Mouse (Mus musculus) neural tube, embryonic 14.5 days (tissue): ENCODE measurements around the gene Myh3. TPM values are rescaled to one million over a fixed set of nuclear protein-coding genes. Genes with fewer than 3 reads are reported as not detected.

ENCODE experiments used
- ATAC-seq: fragments of 200-750 bp; cut with Nextera tagmentation; 2 replicates; pipeline ENCODE4 v1.8.0; 2017; ENCODE audit warnings: low read depth, mild to moderate bottlenecking, moderate TSS enrichment, moderate library complexity
- H3K27ac ChIP-seq: fragments of 300-500 bp; sonication (generic); 2 replicates; pipeline ENCODE4 v1.5.1; 2014; ENCODE audit warnings: low read depth, mild to moderate bottlenecking, control low read depth, low read length, moderate library complexity, mixed read lengths
- H3K27me3 ChIP-seq: fragments of 300-500 bp; sonication (generic); 2 replicates; pipeline ENCODE4 v1.6.1; 2014; ENCODE audit warnings: low read length; ENCODE audit not compliant: control insufficient read depth, insufficient read depth
- H3K36me3 ChIP-seq: fragments of 300-500 bp; sonication (generic); 2 replicates; pipeline ENCODE4 v1.6.1; 2014; ENCODE audit warnings: low read length, mixed read lengths; ENCODE audit not compliant: control insufficient read depth, insufficient read depth
- H3K4me1 ChIP-seq: fragments of 300-500 bp; sonication (generic); 2 replicates; pipeline ENCODE4 v1.6.1; 2014; ENCODE audit warnings: low read length; ENCODE audit not compliant: control insufficient read depth, insufficient read depth
- H3K4me2 ChIP-seq: fragments of 300-500 bp; sonication (generic); 2 replicates; pipeline ENCODE4 v1.6.1; 2014; ENCODE audit warnings: mild to moderate bottlenecking, low read depth, low read length, control low read depth
- H3K4me3 ChIP-seq: fragments of 300-500 bp; sonication (generic); 2 replicates; pipeline ENCODE4 v1.5.1; 2014; ENCODE audit warnings: low read depth, low read length, control low read depth, mixed read lengths
- H3K9ac ChIP-seq: fragments of 300-500 bp; sonication (generic); replicated peaks from 2 replicates; pipeline ENCODE4 v1.6.1; 2014; ENCODE audit warnings: low read depth, mild to moderate bottlenecking, control low read depth, low read length, mixed read lengths
- H3K9me3 ChIP-seq: fragments of 300-500 bp; sonication (generic); 2 replicates; pipeline ENCODE4 v1.6.1; 2016; ENCODE audit warnings: low read length; ENCODE audit not compliant: control insufficient read depth
- WGBS: fragments of 180-500 bp; shearing (Covaris S2); extraction: QIAGEN DNeasy Blood & Tissue Kit; methylation state at CpG from one replicate; pipeline ENCODE4 v1.1.7; 2014; 5-methylcytosine and 5-hydroxymethylcytosine counted together
- polyA plus RNA-seq: library from polyadenylated mRNA; unstranded; fragments of >200 nt; fragmentation: Nextera tagmentation; extraction: Ambion mirVana; gene quantifications from 2 replicates; pipeline ENCODE4 v1.2.1, GENCODE M21; 2014

The Myh3 gene
- polyA plus RNA-seq, 1 experiment from 2014 or later: 1.6 TPM

- H3K27me3 ChIP-seq: no peaks in the 10 kb centered on the region
- no peaks in the 10 kb centered on the region for H3K9me3 ChIP-seq
- H3K9ac ChIP-seq: no peak overlapping the region
- no peak overlapping the region for H3K4me2 ChIP-seq
- no peak overlapping the region for H3K4me3 ChIP-seq
- H3K36me3 ChIP-seq: no peaks in the 10 kb centered on the region
- no peak overlapping the region for H3K27ac ChIP-seq
- 78% methylated on average over 6 of the region's 6 CpGs for WGBS
- H3K4me1 ChIP-seq: no peaks in the 10 kb centered on the region
- ATAC-seq: no peak
Observed at GRCm38 (mm10) chr11:67141031-67141430, 62.9 kb downstream of the Myh3 start.

GRCm38 (mm10) chr11:67142047-67142446 is 63.9 kb downstream of the Myh3 start:
- H3K36me3 ChIP-seq: no peaks in the 10 kb centered on the region
- H3K4me1 ChIP-seq: no peaks in the 10 kb centered on the region
- no peak overlapping the region for H3K9ac ChIP-seq
- WGBS: 67% methylated on average over 4 of the region's 4 CpGs
- no peak overlapping the region for H3K4me3 ChIP-seq
- no peaks in the 10 kb centered on the region for H3K27me3 ChIP-seq
- H3K4me2 ChIP-seq: no peak overlapping the region
- no peak for ATAC-seq
- H3K27ac ChIP-seq: no peak overlapping the region
- no peaks in the 10 kb centered on the region for H3K9me3 ChIP-seq

GRCm38 (mm10) chr11:67143065-67143464 is 65.0 kb downstream of the Myh3 start:
- H3K27ac ChIP-seq: no peak overlapping the region
- no peaks in the 10 kb centered on the region for H3K36me3 ChIP-seq
- H3K4me2 ChIP-seq: no peak overlapping the region
- no peak overlapping the region for H3K9ac ChIP-seq
- no peaks in the 10 kb centered on the region for H3K9me3 ChIP-seq
- WGBS: 85% methylated on average over 5 of the region's 5 CpGs
- H3K27me3 ChIP-seq: no peaks in the 10 kb centered on the region
- H3K4me1 ChIP-seq: no peaks in the 10 kb centered on the region
- H3K4me3 ChIP-seq: no peak overlapping the region
- ATAC-seq: no peak

- H3K36me3 ChIP-seq: no peaks in the 10 kb centered on the region
- no peak overlapping the region for H3K27ac ChIP-seq
- no peaks in the 10 kb centered on the region for H3K9me3 ChIP-seq
- H3K9ac ChIP-seq: no peak overlapping the region
- WGBS: 85% methylated on average over 4 of the region's 4 CpGs
- H3K4me3 ChIP-seq: no peak overlapping the region
- H3K4me2 ChIP-seq: no peak overlapping the region
- H3K27me3 ChIP-seq: no peaks in the 10 kb centered on the region
- ATAC-seq: no peak
- no peaks in the 10 kb centered on the region for H3K4me1 ChIP-seq
Observed at GRCm38 (mm10) chr11:67143863-67144498, 65.9 kb downstream of the Myh3 start.

GRCm38 (mm10) chr11:67144559-67145265 is 66.6 kb downstream of the Myh3 start:
- no peak for ATAC-seq
- Histone ChIP-seq H3K4me3 (no peak overlapping the region), H3K36me3 (no peaks in the 10 kb centered on the region), H3K9me3 (no peaks in the 10 kb centered on the region), H3K27me3 (no peaks in the 10 kb centered on the region), H3K27ac (no peak overlapping the region), H3K4me1 (no peaks in the 10 kb centered on the region), H3K9ac (no peak overlapping the region), H3K4me2 (no peak overlapping the region)
- WGBS: 71% methylated on average over 6 of the region's 6 CpGs

- H3K9me3 ChIP-seq: no peaks in the 10 kb centered on the region
- no peak overlapping the region for H3K4me3 ChIP-seq
- H3K27ac ChIP-seq: no peak overlapping the region
- 85% methylated on average over 5 of the region's 5 CpGs for WGBS
- no peaks in the 10 kb centered on the region for H3K4me1 ChIP-seq
- H3K27me3 ChIP-seq: no peaks in the 10 kb centered on the region
- no peaks in the 10 kb centered on the region for H3K36me3 ChIP-seq
- no peak overlapping the region for H3K4me2 ChIP-seq
- no peak overlapping the region for H3K9ac ChIP-seq
- ATAC-seq: no peak
Observed at GRCm38 (mm10) chr11:67145482-67146408, 67.6 kb downstream of the Myh3 start.

- H3K4me3 ChIP-seq: no peak overlapping the region
- H3K27me3 ChIP-seq: no peaks in the 10 kb centered on the region
- no peak overlapping the region for H3K9ac ChIP-seq
- no peaks in the 10 kb centered on the region for H3K36me3 ChIP-seq
- no peaks in the 10 kb centered on the region for H3K9me3 ChIP-seq
- no peak for ATAC-seq
- H3K4me1 ChIP-seq: no peaks in the 10 kb centered on the region
- H3K4me2 ChIP-seq: no peak overlapping the region
- no peak overlapping the region for H3K27ac ChIP-seq
- WGBS: 92% methylated on average over 4 of the region's 4 CpGs
Observed at GRCm38 (mm10) chr11:67146409-67147282, 68.5 kb downstream of the Myh3 start.

- WGBS: 91% methylated on average over 12 of the region's 12 CpGs
- Histone ChIP-seq H3K27ac (no peak overlapping the region), H3K4me3 (no peak overlapping the region), H3K9ac (no peak overlapping the region), H3K27me3 (no peaks in the 10 kb centered on the region), H3K9me3 (no peaks in the 10 kb centered on the region), H3K4me1 (no peaks in the 10 kb centered on the region), H3K4me2 (no peak overlapping the region), H3K36me3 (no peaks in the 10 kb centered on the region)
- no peak for ATAC-seq
Observed at GRCm38 (mm10) chr11:67147283-67147921, 69.3 kb downstream of the Myh3 start.
